Mouse (Mus musculus): Measurements from ENCODE around the gene Cntnap1.

DNA sequence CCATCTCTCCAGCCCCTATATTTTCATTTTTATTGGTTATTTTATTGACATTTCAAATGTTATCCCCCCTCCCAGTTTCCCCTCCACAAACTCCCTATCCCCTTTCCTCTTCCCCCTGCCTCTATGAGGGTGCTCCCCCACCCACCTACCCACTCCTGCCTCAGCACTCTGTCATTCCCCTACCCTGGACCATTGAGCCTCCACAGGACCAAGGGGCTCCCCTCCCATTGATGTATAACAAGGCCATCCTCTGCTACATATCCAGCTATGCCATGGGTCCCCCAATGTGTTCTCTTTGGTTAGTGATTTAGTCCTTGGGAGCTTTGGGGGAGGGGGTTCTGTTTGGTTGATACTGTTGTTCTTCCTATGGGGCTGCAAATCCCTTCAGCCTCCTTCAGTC, 15.7 kb upstream of the Cntnap1 start:
- no peak for TF ChIP-seq CTCF (IDR thresholded peaks at IDR 0.05)
- no peak for TF ChIP-seq EP300 (IDR thresholded peaks at IDR 0.05)

Data from lung, postnatal 0 days (tissue).